24 mouse cellular contexts compared by ENCODE assay signal in genomic region chr9:28752908-28753307, GRCm38 (mm10).
DNase-seq lines count a peak whose midpoint lies in the region; ATAC-seq lines count a peak whose summit lies in the region.
"Had no signal": no experiment of that assay in that cellular context is flagged by ENCODE, and none has a peak within 500 bp of the region (broad histone marks: within the 10 kb centered on the region; RNA-seq: fewer than 3 reads in every experiment).

No protein-coding gene starts in this region.

- ATAC-seq in cerebellum, adult (ENCODE audit: insufficient number of reproducible peaks, low FRiP score, low TSS enrichment), result no peak
- no peak for ATAC-seq in midbrain, embryonic 16.5 days
- ATAC-seq in forebrain, embryonic 13.5 days, result no peak
- ATAC-seq: activated CD4-positive, CD25-positive, alpha-beta regulatory T cell, adult 4 months; CD4-positive, CD25-positive, alpha-beta regulatory T cell, adult 4 months; forebrain, embryonic 15.5 days; hindbrain, embryonic 16.5 days; intestine, embryonic 15.5 days had no signal

- WGBS in midbrain, embryonic 16.5 days, result 49% methylated on average over 5 of the region's 5 CpGs
- WGBS in forebrain, embryonic 13.5 days, result 52% methylated on average over 5 of the region's 5 CpGs

- no peak overlapping the region for H3K4me3 ChIP-seq in midbrain, embryonic 16.5 days (ENCODE audit: low read depth, low read length)
- no peak overlapping the region for H3K4me3 ChIP-seq in forebrain, embryonic 13.5 days
- H3K4me3 ChIP-seq: embryonic facial prominence, embryonic 12.5 days; embryonic facial prominence, embryonic 15.5 days; forebrain, embryonic 15.5 days; heart, embryonic 12.5 days; heart, embryonic 15.5 days; hindbrain, embryonic 10.5 days; hindbrain, embryonic 13.5 days; intestine, embryonic 15.5 days had no signal

- no peaks in the 10 kb centered on the region for H3K27me3 ChIP-seq in midbrain, embryonic 16.5 days (ENCODE audit: control insufficient read depth, insufficient read depth, low read depth, low read length)
- H3K27me3 ChIP-seq in forebrain, embryonic 13.5 days, result no peaks in the 10 kb centered on the region
- H3K27me3 ChIP-seq: embryonic facial prominence, embryonic 12.5 days; embryonic facial prominence, embryonic 15.5 days; forebrain, embryonic 15.5 days; heart, embryonic 12.5 days; heart, embryonic 15.5 days; hindbrain, embryonic 13.5 days; intestine, embryonic 15.5 days had no signal

- no peaks in the 10 kb centered on the region for H3K4me1 ChIP-seq in midbrain, embryonic 16.5 days (ENCODE audit: control insufficient read depth, insufficient read depth, low read length)
- H3K4me1 ChIP-seq in forebrain, embryonic 13.5 days, result no peaks in the 10 kb centered on the region
- H3K4me1 ChIP-seq: embryonic facial prominence, embryonic 12.5 days; embryonic facial prominence, embryonic 15.5 days; forebrain, embryonic 15.5 days; heart, embryonic 12.5 days; heart, embryonic 15.5 days; hindbrain, embryonic 10.5 days; hindbrain, embryonic 13.5 days; intestine, embryonic 15.5 days had no signal

- DNase-seq in cerebellum, adult 9-10 months, result peak; percentile 64
- peak; percentile 8 for DNase-seq in Muller cell, postnatal 12 days (ENCODE audit: inconsistent ontology term)
- peak; percentile 47 for DNase-seq in brain, adult 2 months (ENCODE audit: low read depth, low spot score)
- DNase-seq: adrenal gland, adult 8-10 months; adrenal gland, postnatal 25 days; gastrocnemius, postnatal 25 days; heart, adult 18-20 months; heart, postnatal 10 days; heart, postnatal 36 days; kidney, adult 11 months had no signal

- H3K36me3 ChIP-seq in midbrain, embryonic 16.5 days (ENCODE audit: control insufficient read depth, insufficient read depth, low read length), result no peaks in the 10 kb centered on the region
- H3K36me3 ChIP-seq in forebrain, embryonic 13.5 days (ENCODE audit: poor library complexity, severe bottlenecking), result no peaks in the 10 kb centered on the region
- H3K36me3 ChIP-seq: embryonic facial prominence, embryonic 12.5 days; embryonic facial prominence, embryonic 15.5 days; forebrain, embryonic 15.5 days; heart, embryonic 12.5 days; heart, embryonic 15.5 days; hindbrain, embryonic 10.5 days; hindbrain, embryonic 13.5 days; intestine, embryonic 15.5 days had no signal

- H3K9ac ChIP-seq in midbrain, embryonic 16.5 days (ENCODE audit: low read depth, low read length), result no peak overlapping the region
- no peak overlapping the region for H3K9ac ChIP-seq in forebrain, embryonic 13.5 days
- H3K9ac ChIP-seq: embryonic facial prominence, embryonic 12.5 days; embryonic facial prominence, embryonic 15.5 days; forebrain, embryonic 15.5 days; heart, embryonic 12.5 days; heart, embryonic 15.5 days; hindbrain, embryonic 13.5 days; intestine, embryonic 15.5 days had no signal

- no peaks in the 10 kb centered on the region for H3K9me3 ChIP-seq in midbrain, embryonic 16.5 days (replicated peaks; ENCODE audit: control insufficient read depth, low read length, poor library complexity, severe bottlenecking)
- H3K9me3 ChIP-seq in forebrain, embryonic 13.5 days (replicated peaks), result no peaks in the 10 kb centered on the region
- H3K9me3 ChIP-seq: embryonic facial prominence, embryonic 12.5 days; embryonic facial prominence, embryonic 15.5 days; forebrain, embryonic 15.5 days; heart, embryonic 12.5 days; heart, embryonic 15.5 days; hindbrain, embryonic 10.5 days; hindbrain, embryonic 13.5 days; intestine, embryonic 15.5 days had no signal

- H3K27ac ChIP-seq in midbrain, embryonic 16.5 days (ENCODE audit: low read length), result no peak overlapping the region
- H3K27ac ChIP-seq in forebrain, embryonic 13.5 days, result no peak overlapping the region
- H3K27ac ChIP-seq: embryonic facial prominence, embryonic 12.5 days; embryonic facial prominence, embryonic 15.5 days; forebrain, embryonic 15.5 days; heart, embryonic 15.5 days; hindbrain, embryonic 10.5 days; hindbrain, embryonic 13.5 days; intestine, embryonic 15.5 days had no signal

- H3K4me2 ChIP-seq in midbrain, embryonic 16.5 days (ENCODE audit: low read length), result no peak overlapping the region
- no peak overlapping the region for H3K4me2 ChIP-seq in forebrain, embryonic 13.5 days
- H3K4me2 ChIP-seq: embryonic facial prominence, embryonic 12.5 days; embryonic facial prominence, embryonic 15.5 days; forebrain, embryonic 15.5 days; heart, embryonic 12.5 days; heart, embryonic 15.5 days; hindbrain, embryonic 13.5 days; intestine, embryonic 15.5 days had no signal

Comparison
In these comparisons a context has a peak if more than half of its experiments do, and no peak if none do; other contexts are left out.
1. DNase-seq: peak in every context shown above with its lines; median percentile 64 in cerebellum, adult 9-10 months; 47 in brain, adult 2 months; 8 in Muller cell, postnatal 12 days.